Mouse (Mus musculus): Measurements from ENCODE around the gene Arid3c.
A peak's percentile ranks its signal among the peaks of the same experiment; 100 is the strongest.

Gene Arid3c

GRCm38 (mm10) chr4:41745021-41745420 lies 14.1 kb upstream of the Arid3c start:
- DNase-seq (ENCODE audit: low spot score in 2 of 2) = no peak

- DNase-seq (ENCODE audit: low spot score in 2 of 2) = no peak
These were observed 13.2 kb upstream of the Arid3c start for GRCm38 (mm10) chr4:41744131-41744530.

- peak; percentile 86 to 91 for DNase-seq (ENCODE audit: low spot score in 2 of 2)
These were observed 10.2 kb upstream of the Arid3c start for GRCm38 (mm10) chr4:41741158-41741560.

GRCm38 (mm10) chr4:41740380-41741157 lies 9.6 kb upstream of the Arid3c start:
- DNase-seq (ENCODE audit: low spot score in 2 of 2) = peak; percentile 45 to 66

- DNase-seq (ENCODE audit: low spot score in 2 of 2) = no peak
These were observed 8.3 kb upstream of the Arid3c start for GRCm38 (mm10) chr4:41739260-41739659.

GRCm38 (mm10) chr4:41738256-41738603 lies 7.3 kb upstream of the Arid3c start:
- no peak for DNase-seq (ENCODE audit: low spot score in 2 of 2)

GRCm38 (mm10) chr4:41737602-41738255 lies 6.8 kb upstream of the Arid3c start:
- DNase-seq (ENCODE audit: low spot score in 2 of 2) = peak; percentile 65 to 74

- DNase-seq (ENCODE audit: low spot score in 2 of 2) = no peak
These were observed 3.9 kb downstream of the Arid3c start for GRCm38 (mm10) chr4:41726826-41727621.

GRCm38 (mm10) chr4:41722918-41723351 lies 8.0 kb downstream of the Arid3c start, which contains the start of gene Dctn3:
Gene Dctn3 (minus strand): TSS chr4:41723170.
- peak; percentile 70 to 84 for DNase-seq (ENCODE audit: low spot score in 2 of 2)

- no peak for DNase-seq (ENCODE audit: low spot score in 2 of 2)
These were observed 14.1 kb downstream of the Arid3c start for GRCm38 (mm10) chr4:41716834-41717233.

- DNase-seq (ENCODE audit: low spot score in 2 of 2) = no peak
These were observed 15.3 kb downstream of the Arid3c start for GRCm38 (mm10) chr4:41715596-41715995.

- DNase-seq (ENCODE audit: low spot score in 2 of 2) = no peak
These were observed 15.9 kb downstream of the Arid3c start for GRCm38 (mm10) chr4:41715082-41715481.

- no peak for DNase-seq (ENCODE audit: low spot score in 2 of 2)
These were observed 16.7 kb downstream of the Arid3c start for GRCm38 (mm10) chr4:41714276-41714675.

- DNase-seq (ENCODE audit: low spot score in 2 of 2) = peak; percentile 58 to 82
These were observed 17.5 kb downstream of the Arid3c start, which contains the start of gene Rpp25l for GRCm38 (mm10) chr4:41713197-41714067. Gene Rpp25l (minus strand): TSS chr4:41713534.

- no peak for DNase-seq (ENCODE audit: low spot score in 2 of 2)
These were observed 18.3 kb downstream of the Arid3c start for GRCm38 (mm10) chr4:41712421-41713196.

GRCm38 (mm10) chr4:41711705-41712375 lies 19.1 kb downstream of the Arid3c start:
- no peak for DNase-seq (ENCODE audit: low spot score in 2 of 2)

- DNase-seq (ENCODE audit: low spot score in 2 of 2) = no peak
These were observed 20.7 kb downstream of the Arid3c start for GRCm38 (mm10) chr4:41710229-41710628.

- DNase-seq (ENCODE audit: low spot score in 2 of 2) = no peak
These were observed 22.7 kb downstream of the Arid3c start for GRCm38 (mm10) chr4:41708192-41708745.

GRCm38 (mm10) chr4:41707011-41707535 lies 23.9 kb downstream of the Arid3c start:
- peak in 1 of 2 experiments; percentile 69 for DNase-seq (ENCODE audit: low spot score in 2 of 2)

All from frontal cortex, postnatal 25 days (tissue).